Mouse (Mus musculus): ENCODE measurements at regions not wholly inside any gene's neighbourhood (a gene's known extent, or its start where the extent isn't known, plus 50 kb on each side); places are given as distances from the start of the nearest gene placed in this dataset.

DNA sequence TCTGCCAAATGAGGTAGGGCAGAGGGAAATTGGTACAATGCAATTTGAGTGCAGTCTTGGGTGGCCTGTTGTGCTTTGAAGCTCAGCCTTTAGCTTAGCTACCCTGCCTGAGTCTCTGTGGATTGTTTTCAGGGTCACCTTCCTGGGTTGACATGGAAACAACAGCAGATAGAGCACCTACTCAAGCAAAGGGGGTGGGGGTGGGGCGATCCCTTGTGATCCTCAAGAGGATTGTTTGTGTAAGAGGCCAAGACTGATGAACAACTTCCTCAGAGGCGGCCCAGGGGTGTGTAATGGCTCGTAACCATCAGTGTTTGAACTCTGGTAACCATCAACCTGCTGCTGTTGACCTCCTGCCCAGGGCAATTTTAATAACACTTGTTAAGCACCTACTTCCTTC, 187.8 kb upstream of the Tle4 start:
- TF ChIP-seq EP300 (IDR thresholded peaks at IDR 0.05; ENCODE audit: insufficient read depth, low read depth, low read length): no peak
- no peak for TF ChIP-seq POLR2A (IDR thresholded peaks at IDR 0.05; ENCODE audit: insufficient read depth, low read depth, low read length)
- TF ChIP-seq CTCF (IDR thresholded peaks at IDR 0.05): no peak
